Mouse (Mus musculus): Measurements from ENCODE around the gene Rpap1. TPM values are rescaled to one million over a fixed set of nuclear protein-coding genes. Genes with fewer than 3 reads are reported as not detected.

The Rpap1 gene
- 40.6 and 41.1 TPM in 2 replicates for polyA plus RNA-seq (2016; fragmentation: Nextera tagmentation; extraction: Ambion mirVana)

DNA sequence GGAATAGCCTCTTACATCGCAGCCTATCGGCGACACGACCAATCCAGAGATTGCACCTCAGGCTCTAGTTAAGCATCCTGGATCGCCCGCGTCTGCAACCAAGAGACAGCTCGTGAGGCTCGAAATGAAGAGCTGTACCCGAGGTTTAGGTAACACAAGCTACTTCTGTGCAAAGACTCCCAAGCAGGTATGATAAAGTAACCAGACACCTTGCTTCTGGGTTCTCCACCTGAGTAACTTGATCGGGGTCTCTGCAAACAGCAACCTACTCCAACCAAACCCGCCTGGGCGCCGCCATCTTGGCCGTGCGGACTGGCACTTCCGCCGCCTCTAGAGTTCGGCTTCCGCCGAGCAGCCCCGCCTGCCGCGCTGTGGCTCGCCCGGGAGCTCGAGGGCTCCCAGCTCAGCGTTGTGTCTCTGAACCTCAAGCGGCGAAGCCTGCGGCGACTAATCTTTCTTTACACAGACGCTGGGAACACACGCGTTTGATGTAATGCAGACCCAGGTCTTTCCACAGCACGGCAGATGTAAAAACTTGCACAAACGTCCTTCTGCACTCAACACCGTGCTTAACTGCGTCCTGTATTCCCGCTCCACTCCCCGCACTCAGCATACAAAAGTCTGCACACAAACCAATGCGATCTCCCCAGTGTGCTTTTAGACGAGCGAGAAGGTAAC is at the start of gene Rpap1:
Rpap1 (minus strand) TSS at position 332 of the 678 bp plus-strand sequence.
- Histone ChIP-seq H3K27me3 (replicated peaks; ENCODE audit: low read depth, poor library complexity, severe bottlenecking) (no peaks in the 10 kb centered on the region), H3K9me3 (no peaks in the 10 kb centered on the region), H3K4me1 (peaks cover 13% of the 10 kb centered on the region), H3K4me3 (peak within 1 kb of the TSS; percentile 77), H3K36me3 (replicated peaks) (peaks cover 29% of the 10 kb centered on the region), H3K27ac (replicated peaks) (peak within 1 kb of the TSS; percentile 87)
- under 1% methylated on average over 44 of the region's 44 CpGs for WGBS
- peak; percentile 92 for DNase-seq (ENCODE audit: low spot score)

DNA sequence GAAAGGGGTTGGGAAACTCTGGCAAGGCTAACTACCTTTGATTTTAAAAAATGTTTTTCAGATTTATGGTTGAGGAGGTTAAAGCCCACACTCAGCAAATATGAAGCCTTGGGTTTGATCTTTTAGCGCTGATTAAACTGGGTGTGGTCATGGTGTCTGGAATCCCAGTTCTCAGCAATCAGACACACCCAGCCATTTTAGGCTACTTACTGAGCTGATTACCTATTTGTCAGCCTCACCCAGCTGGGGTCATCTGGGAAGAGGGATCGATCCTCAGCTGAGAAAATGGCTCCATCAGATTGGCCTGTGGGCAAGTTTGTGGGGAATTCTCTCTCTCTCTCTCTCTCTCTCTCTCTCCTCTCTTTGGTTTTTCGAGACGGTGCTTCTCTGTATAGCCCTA is 46.9 kb upstream of the Rpap1 start:
- 86% methylated on average over 4 of the region's 4 CpGs for WGBS
- Histone ChIP-seq H3K4me1 (no peaks in the 10 kb centered on the region), H3K27me3 (replicated peaks; ENCODE audit: low read depth, poor library complexity, severe bottlenecking) (no peaks in the 10 kb centered on the region), H3K4me3 (no peak overlapping the region), H3K27ac (replicated peaks) (no peak overlapping the region), H3K36me3 (replicated peaks) (no peaks in the 10 kb centered on the region), H3K9me3 (no peaks in the 10 kb centered on the region)
- no peak for DNase-seq (ENCODE audit: low spot score)

DNA sequence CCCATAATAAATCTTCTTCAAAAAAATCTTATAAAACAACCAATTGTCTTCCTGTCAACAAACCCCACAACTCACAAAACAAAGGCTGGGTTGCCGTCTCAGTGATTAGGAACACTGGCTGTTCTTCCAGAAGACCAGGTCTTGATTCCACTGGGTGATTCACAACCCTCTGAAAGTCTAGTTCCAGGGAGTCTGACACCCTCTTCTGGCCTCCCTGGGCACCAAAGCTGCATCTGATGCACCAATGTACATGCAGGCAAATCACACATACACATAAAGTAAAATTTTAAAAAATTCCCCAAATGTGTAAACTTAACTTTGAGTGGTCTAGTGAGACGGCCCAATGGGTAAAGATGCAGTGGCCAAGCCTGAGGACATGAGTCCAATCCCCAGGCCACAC is 43.2 kb upstream of the Rpap1 start:
- Histone ChIP-seq H3K36me3 (replicated peaks) (no peaks in the 10 kb centered on the region), H3K4me3 (no peak overlapping the region)
- WGBS, result 75% methylated on average over 2 of the region's 2 CpGs

DNA sequence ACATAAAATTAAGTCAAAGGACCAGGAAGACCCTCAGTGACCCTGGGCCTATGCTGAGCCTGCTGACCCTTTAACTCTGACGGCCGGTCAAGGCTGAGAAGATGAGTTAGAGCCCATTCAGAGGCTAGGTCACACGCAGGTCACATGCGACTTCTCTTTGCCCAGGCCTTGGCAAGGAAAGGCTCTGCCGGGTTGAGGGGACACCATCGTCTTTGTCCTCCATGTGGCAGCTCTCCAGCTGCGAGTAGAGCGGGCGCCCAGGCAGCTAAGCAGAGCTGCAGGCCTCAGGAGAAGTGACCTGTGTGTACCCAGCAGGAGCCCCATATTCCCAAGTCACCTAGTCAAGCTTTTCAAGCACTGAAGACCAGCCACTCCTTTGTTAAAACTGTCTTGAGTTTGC is 33.8 kb upstream of the Rpap1 start:
- H3K9me3 ChIP-seq, result no peaks in the 10 kb centered on the region
- H3K36me3 ChIP-seq (replicated peaks), result peaks cover 17% of the 10 kb centered on the region
- 86% methylated on average over 9 of the region's 9 CpGs for WGBS
- no peak overlapping the region for H3K4me3 ChIP-seq
- H3K27me3 ChIP-seq (replicated peaks; ENCODE audit: low read depth, poor library complexity, severe bottlenecking), result no peaks in the 10 kb centered on the region
- no peak for DNase-seq (ENCODE audit: low spot score)
- no peak overlapping the region for H3K27ac ChIP-seq (replicated peaks)
- no peaks in the 10 kb centered on the region; the same call in 1 of the 2 replicates for H3K4me1 ChIP-seq

More for the DNA sequence above, 43.2 kb upstream of the Rpap1 start:
- H3K4me1 ChIP-seq, result no peaks in the 10 kb centered on the region
- no peak for DNase-seq (ENCODE audit: low spot score)
- no peaks in the 10 kb centered on the region for H3K27me3 ChIP-seq (replicated peaks; ENCODE audit: low read depth, poor library complexity, severe bottlenecking)
- H3K9me3 ChIP-seq, result no peaks in the 10 kb centered on the region
- H3K27ac ChIP-seq (replicated peaks), result no peak overlapping the region

DNA sequence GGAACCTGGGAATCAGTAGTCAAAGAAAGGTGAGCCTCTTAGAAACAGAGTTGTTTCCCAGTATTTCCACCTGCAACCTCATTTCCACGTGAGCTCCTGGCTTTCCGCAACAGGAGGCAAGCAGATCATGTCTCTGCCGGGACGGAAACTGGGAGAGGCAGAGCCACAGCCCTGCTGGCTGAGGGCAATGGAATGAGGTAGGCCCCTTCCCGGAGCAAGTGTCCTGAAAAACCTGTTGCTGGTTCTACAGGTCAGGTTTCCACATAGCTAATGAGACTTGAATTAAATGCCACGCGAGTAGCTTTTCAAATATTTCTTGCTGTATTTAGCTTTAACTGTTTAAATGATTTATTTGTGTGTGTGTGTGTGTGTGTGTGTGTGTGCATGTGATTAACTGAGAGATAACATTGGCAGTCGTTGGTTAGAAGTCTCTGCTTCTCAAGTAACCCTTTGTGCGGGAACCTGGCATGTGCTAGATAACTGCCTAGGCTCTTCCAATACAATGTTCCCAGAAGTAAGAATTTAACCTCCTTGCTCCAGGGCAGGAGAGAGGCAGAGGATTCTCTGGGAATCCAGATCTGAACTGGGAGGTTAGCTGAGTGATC is 31.4 kb upstream of the Rpap1 start:
- no peaks in the 10 kb centered on the region for H3K9me3 ChIP-seq
- H3K27me3 ChIP-seq (replicated peaks; ENCODE audit: low read depth, poor library complexity, severe bottlenecking), result no peaks in the 10 kb centered on the region
- 58% methylated on average over 9 of the region's 9 CpGs for WGBS

DNA sequence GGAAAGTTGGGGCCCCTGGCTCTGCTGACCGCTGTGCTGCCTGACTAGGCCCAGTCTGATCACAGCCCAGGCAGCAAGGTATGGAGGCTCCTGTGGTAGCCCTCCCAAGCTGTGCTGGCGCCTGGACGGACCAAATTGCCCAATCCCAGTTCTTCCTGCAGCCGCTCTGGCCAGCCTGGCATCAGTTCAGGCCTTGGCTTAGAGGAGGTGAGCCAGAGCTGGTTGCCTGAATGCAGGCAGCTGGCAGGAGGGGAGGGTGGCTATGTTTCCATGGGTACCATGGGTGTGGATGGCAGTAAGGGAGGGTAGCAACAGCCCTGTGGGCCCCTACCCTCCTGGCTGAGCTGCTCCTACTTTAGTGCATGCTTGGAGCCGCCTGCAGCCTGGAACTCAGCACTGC is 29.7 kb upstream of the Rpap1 start:
- H3K4me1 ChIP-seq, result peaks cover 5% of the 10 kb centered on the region
- H3K36me3 ChIP-seq (replicated peaks), result peaks cover 51% of the 10 kb centered on the region
- 83% methylated on average over 5 of the region's 5 CpGs for whole genome bisulfite sequencing
- H3K4me3 ChIP-seq, result no peak overlapping the region
- no peak overlapping the region for H3K27ac ChIP-seq (replicated peaks)
- H3K9me3 ChIP-seq, result no peaks in the 10 kb centered on the region
- H3K27me3 ChIP-seq (replicated peaks; ENCODE audit: low read depth, poor library complexity, severe bottlenecking), result no peaks in the 10 kb centered on the region
- no peak for DNase-seq (ENCODE audit: low spot score)

More for the DNA sequence above, 31.4 kb upstream of the Rpap1 start:
- H3K4me1 ChIP-seq, result no peaks in the 10 kb centered on the region; the same call in 1 of the 2 replicates
- H3K27ac ChIP-seq (replicated peaks), result 0 out of 2 replicates have a peak overlapping the region, but pooled peaks have one; percentile 24
- H3K36me3 ChIP-seq (replicated peaks), result peaks cover 34% of the 10 kb centered on the region
- DNase-seq (ENCODE audit: low spot score), result no peak
- H3K4me3 ChIP-seq, result no peak overlapping the region

DNA sequence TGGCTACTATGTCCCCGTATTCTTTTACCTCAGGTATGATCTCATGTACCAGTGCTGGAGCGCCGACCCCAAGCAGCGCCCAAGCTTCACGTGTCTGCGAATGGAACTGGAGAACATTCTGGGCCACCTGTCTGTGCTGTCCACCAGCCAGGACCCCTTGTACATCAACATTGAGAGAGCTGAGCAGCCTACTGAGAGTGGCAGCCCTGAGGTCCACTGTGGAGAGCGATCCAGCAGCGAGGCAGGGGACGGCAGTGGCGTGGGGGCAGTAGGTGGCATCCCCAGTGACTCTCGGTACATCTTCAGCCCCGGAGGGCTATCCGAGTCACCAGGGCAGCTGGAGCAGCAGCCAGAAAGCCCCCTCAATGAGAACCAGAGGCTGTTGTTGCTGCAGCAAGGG is 29.3 kb upstream of the Rpap1 start:
- H3K36me3 ChIP-seq (replicated peaks), result peaks cover 56% of the 10 kb centered on the region
- DNase-seq (ENCODE audit: low spot score), result no peak
- H3K4me1 ChIP-seq, result peaks cover 5% of the 10 kb centered on the region
- no peaks in the 10 kb centered on the region for H3K9me3 ChIP-seq
- no peak overlapping the region for H3K4me3 ChIP-seq
- H3K27me3 ChIP-seq (replicated peaks; ENCODE audit: low read depth, poor library complexity, severe bottlenecking), result no peaks in the 10 kb centered on the region
- WGBS, result 94% methylated on average over 13 of the region's 13 CpGs
- no peak overlapping the region for H3K27ac ChIP-seq (replicated peaks)

DNA sequence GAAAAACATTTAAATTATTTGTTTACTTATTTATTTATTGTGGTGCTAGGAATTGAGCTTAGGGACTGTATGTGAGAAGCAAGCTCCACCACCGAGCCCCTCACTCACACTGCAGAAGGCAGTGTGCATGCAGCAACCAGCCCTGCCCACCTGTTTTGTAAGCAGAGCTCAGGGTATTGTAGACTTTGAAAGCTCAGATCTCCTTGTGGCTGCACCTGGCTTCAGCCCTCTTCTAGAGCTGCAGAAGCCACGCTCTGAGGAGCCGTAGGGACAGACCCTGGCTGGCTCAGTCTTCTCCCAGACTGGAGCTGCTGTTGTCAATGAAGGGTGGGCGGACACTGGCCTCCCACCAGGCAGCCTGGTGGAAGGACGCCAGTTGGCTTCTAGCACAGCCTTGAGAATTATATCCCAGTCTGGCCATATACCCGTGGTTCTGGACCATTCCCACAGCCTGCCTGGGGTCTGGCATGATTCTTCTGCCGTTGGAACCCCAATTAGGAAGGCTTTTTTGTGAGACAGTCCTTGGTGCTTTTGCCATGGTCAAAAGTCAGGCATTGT is 27.1 kb upstream of the Rpap1 start:
- Histone ChIP-seq H3K27me3 (replicated peaks; ENCODE audit: low read depth, poor library complexity, severe bottlenecking) (no peaks in the 10 kb centered on the region), H3K4me3 (no peak overlapping the region), H3K9me3 (no peaks in the 10 kb centered on the region), H3K27ac (replicated peaks) (no peak overlapping the region), H3K36me3 (replicated peaks) (peaks cover 76% of the 10 kb centered on the region), H3K4me1 (peaks cover 5% of the 10 kb centered on the region)
- DNase-seq (ENCODE audit: low spot score), result no peak
- 78% methylated on average over 7 of the region's 7 CpGs for WGBS

DNA sequence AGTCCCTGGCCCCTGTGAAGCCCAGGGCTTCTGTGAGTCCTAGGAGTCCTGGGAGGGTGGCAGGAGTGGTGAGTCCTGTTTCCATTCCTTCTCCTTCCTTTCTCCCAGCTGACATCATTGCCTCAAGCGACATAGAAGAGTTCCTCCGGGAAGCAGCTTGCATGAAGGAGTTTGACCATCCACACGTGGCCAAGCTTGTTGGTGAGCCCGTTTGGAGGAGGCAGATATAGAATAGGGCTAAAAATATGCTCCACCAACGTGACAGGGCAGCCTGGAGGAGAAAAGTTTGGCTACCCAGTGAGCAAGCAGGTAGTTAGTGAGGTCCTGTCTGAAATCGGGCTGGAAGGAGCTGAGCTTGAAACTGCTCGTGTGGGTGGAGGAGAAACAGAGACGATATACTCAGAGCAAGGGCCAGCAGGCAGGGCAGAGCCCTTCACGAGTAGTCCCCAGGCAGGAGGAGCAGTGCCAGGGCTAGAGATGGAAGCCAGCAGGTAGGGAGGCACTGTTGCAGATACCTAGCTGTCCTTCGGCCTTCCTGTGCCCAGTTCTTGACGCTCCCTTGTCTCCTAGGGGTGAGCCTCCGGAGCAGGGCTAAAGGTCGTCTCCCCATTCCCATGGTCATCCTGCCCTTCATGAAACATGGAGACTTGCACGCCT is 24.3 kb upstream of the Rpap1 start:
- Histone ChIP-seq H3K27me3 (replicated peaks; ENCODE audit: low read depth, poor library complexity, severe bottlenecking) (no peaks in the 10 kb centered on the region), H3K9me3 (no peaks in the 10 kb centered on the region), H3K4me1 (peaks cover 31% of the 10 kb centered on the region), H3K4me3 (no peak overlapping the region), H3K27ac (replicated peaks) (no peak overlapping the region), H3K36me3 (replicated peaks) (peaks cover 88% of the 10 kb centered on the region)
- no peak for DNase-seq (ENCODE audit: low spot score)
- 89% methylated on average over 14 of the region's 14 CpGs for WGBS

DNA sequence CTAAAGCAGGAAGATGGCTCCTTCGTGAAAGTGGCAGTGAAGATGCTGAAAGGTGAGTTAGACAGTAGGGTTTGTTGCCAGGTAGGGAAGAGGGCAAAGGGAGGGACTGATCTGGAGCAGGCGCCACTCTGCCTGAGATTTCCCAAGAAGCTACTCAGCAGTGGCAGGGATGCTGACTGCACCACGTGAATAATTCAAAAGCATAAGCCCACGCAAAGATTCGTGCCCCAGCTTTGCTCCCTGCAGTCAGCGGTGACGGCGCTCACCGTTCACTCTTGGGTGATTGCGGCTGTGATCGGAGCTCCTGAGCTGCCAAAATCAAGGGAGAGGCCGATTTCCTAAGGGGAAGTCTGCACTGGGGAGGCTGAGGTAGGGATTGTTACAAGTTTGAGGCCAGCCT is 23.6 kb upstream of the Rpap1 start:
- 87% methylated on average over 12 of the region's 12 CpGs for WGBS
- Histone ChIP-seq H3K36me3 (replicated peaks) (peaks cover 88% of the 10 kb centered on the region), H3K4me1 (peaks cover 37% of the 10 kb centered on the region), H3K4me3 (no peak overlapping the region), H3K27me3 (replicated peaks; ENCODE audit: low read depth, poor library complexity, severe bottlenecking) (no peaks in the 10 kb centered on the region), H3K27ac (replicated peaks) (no peak overlapping the region), H3K9me3 (no peaks in the 10 kb centered on the region)
- DNase-seq (ENCODE audit: low spot score), result no peak

DNA sequence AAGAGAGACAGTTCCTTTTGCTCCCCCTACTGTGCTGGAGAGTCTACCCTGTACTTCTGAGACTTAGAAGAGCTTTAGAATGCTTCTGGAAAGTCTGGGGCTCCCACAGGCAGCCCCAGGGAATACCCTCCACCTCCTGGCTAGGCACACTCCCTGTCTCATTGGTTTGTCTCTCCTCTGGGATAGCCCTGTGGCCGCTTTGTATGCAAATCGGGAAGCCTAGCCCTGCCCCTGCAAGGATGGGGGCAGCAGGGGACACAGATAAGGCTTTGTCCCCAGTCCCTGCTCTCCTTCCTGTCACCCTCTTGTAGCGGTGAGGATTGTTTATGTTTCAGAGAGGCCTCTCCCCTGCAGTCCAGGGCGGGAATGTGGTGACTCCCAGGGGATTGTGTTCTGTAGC is 21.5 kb upstream of the Rpap1 start:
- Histone ChIP-seq H3K4me1 (peaks cover 57% of the 10 kb centered on the region), H3K36me3 (replicated peaks) (peaks cover 94% of the 10 kb centered on the region), H3K27me3 (replicated peaks; ENCODE audit: low read depth, poor library complexity, severe bottlenecking) (peaks cover 18% of the 10 kb centered on the region), H3K9me3 (no peaks in the 10 kb centered on the region), H3K27ac (replicated peaks) (peak overlapping the region; percentile 30; the same call in 1 of the 2 replicates), H3K4me3 (no peak overlapping the region)
- WGBS, result 20% methylated on average over 4 of the region's 4 CpGs
- DNase-seq (ENCODE audit: low spot score), result no peak

DNA sequence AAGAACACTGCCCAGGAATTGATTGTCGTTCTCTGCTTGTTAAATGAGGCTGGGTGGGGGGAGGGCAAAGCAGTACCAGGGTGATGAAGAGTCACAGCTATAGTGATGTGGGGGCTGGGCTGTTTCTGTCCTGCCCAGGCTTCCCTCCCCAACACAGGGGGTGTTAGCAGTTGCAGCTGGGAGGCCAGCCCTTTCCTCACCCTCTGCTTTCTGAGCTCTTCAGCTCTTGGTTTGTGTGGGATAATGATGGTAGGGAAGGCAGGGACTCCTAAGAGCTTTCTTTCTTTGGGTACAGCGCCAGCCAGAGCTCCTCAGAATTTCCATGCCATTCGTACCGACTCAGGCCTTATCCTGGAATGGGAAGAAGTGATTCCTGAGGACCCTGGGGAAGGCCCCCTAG is 21.1 kb upstream of the Rpap1 start:
- 18% methylated on average over 4 of the region's 4 CpGs for WGBS
- Histone ChIP-seq H3K4me3 (no peak overlapping the region), H3K4me1 (peaks cover 58% of the 10 kb centered on the region), H3K36me3 (replicated peaks) (peaks cover 94% of the 10 kb centered on the region), H3K27me3 (replicated peaks; ENCODE audit: low read depth, poor library complexity, severe bottlenecking) (peaks cover 22% of the 10 kb centered on the region), H3K27ac (replicated peaks) (no peak overlapping the region; the same call in 1 of the 2 replicates), H3K9me3 (no peaks in the 10 kb centered on the region)
- no peak for DNase-seq (ENCODE audit: low spot score)

Measured in embryonic facial prominence, embryonic 10.5 days (tissue).